Mouse (Mus musculus): Measurements from ENCODE around the gene Bri3. TPM values are rescaled to one million over a fixed set of nuclear protein-coding genes. Genes with fewer than 3 reads are reported as not detected.
"Not testable (repeated sequence)": the region's sequence is repeated elsewhere in the genome, so short reads cannot be mapped to it uniquely, and the experiment has no call there.

Bri3 gene
- total and polyA plus RNA-seq, 2 experiments from 2014 or later = 17.6 to 138 TPM

DNA sequence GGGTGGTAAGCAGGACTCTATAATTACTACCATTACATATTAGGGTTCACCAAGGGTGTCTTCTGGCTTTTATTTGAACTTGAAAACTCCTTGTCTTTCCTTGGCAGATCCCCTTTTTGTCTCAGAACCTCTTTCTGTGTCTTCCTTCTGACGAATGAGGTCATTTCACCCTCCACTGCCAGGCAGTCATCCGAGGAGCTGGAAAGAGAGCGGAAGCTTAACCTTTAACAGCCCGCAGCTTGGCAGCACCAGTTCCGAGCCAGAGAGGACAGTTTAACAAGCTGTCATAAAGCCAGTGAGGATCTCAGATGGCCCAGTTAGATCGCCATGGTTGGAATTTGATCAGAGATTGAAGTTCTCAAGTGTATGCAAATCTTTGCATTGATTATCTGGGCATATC, 116.1 kb downstream of the Bri3 start:
- Histone ChIP-seq H3K36me3 (ENCODE audit: insufficient read depth) (no peaks in the 10 kb centered on the region), H3K9ac (no peak overlapping the region), H3K27me3 (ENCODE audit: insufficient read depth, low read length) (peaks cover 26% of the 10 kb centered on the region), H3K27ac (ENCODE audit: low read depth, low read length) (no peak overlapping the region), H3K4me2 (ENCODE audit: low read depth) (no peak overlapping the region), H3K4me3 (ENCODE audit: low read depth, low read length) (no peak overlapping the region), H3K9me3 (ENCODE audit: low read length) (no peaks in the 10 kb centered on the region), H3K4me1 (ENCODE audit: insufficient read depth) (peaks cover 12% of the 10 kb centered on the region; the same call in 1 of the 2 replicates)
- no peak for ATAC-seq
- no peak for DNase-seq
- TF ChIP-seq CTCF (IDR thresholded peaks at IDR 0.05; ENCODE audit: low read depth) = no peak
- 56% methylated on average over 6 of the region's 6 CpGs for WGBS

DNA sequence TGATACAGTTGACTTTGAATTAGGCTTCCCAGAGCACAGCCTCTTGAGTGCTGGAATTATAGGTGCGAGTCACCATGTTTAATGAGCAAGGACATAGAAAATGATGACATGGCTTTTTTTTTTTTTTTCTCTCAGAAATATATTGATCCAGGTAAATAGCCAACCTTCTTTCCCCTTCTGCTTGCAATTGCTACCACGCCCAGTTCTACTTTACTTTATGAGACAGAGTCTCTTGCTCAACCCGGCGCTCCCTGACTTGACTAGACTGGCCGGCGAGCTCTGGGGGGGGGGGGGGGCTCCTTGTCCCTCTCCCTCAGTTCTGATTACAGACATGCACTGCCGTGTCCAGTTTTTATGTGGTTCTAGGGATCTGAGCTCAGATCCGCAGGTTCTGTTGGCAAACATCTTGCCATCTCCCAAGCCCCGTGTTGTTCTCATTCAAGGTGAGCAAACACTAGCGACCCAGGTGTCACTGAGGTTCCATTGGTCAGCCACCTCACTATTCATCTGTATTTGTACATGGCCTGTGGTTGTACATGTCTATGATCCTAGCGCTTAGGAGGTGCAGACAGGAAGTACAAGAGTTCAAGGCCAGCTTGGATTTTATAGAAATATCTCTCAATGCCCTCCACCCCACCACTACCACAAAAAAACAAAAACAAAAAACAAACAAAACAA, 120.6 kb downstream of the Bri3 start:
- ATAC-seq (no peak), DNase-seq (no peak)
- H3K9ac ChIP-seq = no peak overlapping the region
- H3K27ac ChIP-seq (ENCODE audit: low read depth, low read length) = no peak overlapping the region
- no peaks in the 10 kb centered on the region for H3K4me1 ChIP-seq (ENCODE audit: insufficient read depth)
- H3K27me3 ChIP-seq (ENCODE audit: insufficient read depth, low read length) = no peaks in the 10 kb centered on the region
- H3K4me2 ChIP-seq (ENCODE audit: low read depth) = no peak overlapping the region
- no peak for TF ChIP-seq CTCF (IDR thresholded peaks at IDR 0.05; ENCODE audit: low read depth)
- H3K36me3 ChIP-seq (ENCODE audit: insufficient read depth) = no peaks in the 10 kb centered on the region
- no peak overlapping the region for H3K4me3 ChIP-seq (ENCODE audit: low read depth, low read length)
- no peaks in the 10 kb centered on the region for H3K9me3 ChIP-seq (ENCODE audit: low read length)
- 93% methylated on average over 11 of the region's 11 CpGs for WGBS

DNA sequence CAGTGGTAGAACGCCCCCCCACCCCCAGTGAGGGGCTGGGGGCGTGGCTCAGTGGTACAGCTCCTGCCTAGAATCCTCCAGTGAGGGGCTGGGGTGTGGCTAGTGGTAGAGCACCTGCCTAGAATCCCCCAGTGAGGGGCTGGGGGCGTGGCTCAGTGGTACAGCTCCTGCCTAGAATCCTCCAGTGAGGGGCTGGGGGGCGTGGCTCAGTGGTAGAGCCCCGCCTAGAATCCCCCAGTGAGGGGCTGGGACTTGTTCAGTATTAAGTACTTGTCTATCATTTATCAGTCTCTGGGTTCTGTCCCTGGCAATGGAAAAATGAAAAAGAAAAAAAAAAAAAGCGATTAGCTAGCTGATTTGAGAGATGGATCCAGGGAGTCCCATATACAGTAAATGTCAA, 122.3 kb downstream of the Bri3 start:
- not testable (repeated sequence) for DNase-seq; H3K9me3 ChIP-seq (ENCODE audit: low read length); H3K4me2 ChIP-seq (ENCODE audit: low read depth); H3K4me1 ChIP-seq (ENCODE audit: insufficient read depth); H3K36me3 ChIP-seq (ENCODE audit: insufficient read depth); H3K9ac ChIP-seq; H3K27ac ChIP-seq (ENCODE audit: low read depth, low read length); H3K4me3 ChIP-seq (ENCODE audit: low read depth, low read length); H3K27me3 ChIP-seq (ENCODE audit: insufficient read depth, low read length); ATAC-seq
- WGBS = 73% methylated on average over 6 of the region's 6 CpGs

DNA sequence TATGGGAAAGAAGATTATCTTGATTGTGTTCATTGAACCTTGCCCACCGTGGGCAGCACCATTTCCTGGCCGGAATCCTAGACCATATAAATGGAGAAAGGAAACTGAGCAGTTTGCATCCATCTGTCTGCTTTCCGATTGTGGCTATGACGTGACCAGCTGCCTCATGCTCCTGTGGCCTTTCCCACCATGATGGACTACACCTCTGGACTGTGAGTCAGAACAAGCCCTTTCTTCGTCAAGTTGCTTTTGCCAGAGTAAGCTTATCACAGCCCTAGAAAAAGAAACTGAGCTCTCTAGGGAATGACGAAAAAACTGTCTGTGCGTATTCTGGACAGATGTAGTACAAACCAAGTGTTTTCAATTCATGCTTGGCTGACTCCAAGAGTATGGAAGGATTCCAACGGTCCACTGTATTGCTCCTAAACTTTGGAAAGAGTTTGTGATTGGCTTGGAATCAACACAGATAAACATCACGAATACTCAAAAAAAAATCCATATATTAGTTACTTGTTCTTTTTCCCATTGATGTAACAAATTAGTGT, 124.5 kb downstream of the Bri3 start:
- H3K9ac ChIP-seq = no peak overlapping the region
- H3K27ac ChIP-seq (ENCODE audit: low read depth, low read length) = no peak overlapping the region
- no peaks in the 10 kb centered on the region for H3K36me3 ChIP-seq (ENCODE audit: insufficient read depth)
- TF ChIP-seq CTCF (IDR thresholded peaks at IDR 0.05; ENCODE audit: low read depth) = no peak
- no peak for ATAC-seq
- H3K27me3 ChIP-seq (ENCODE audit: insufficient read depth, low read length) = no peaks in the 10 kb centered on the region
- no peak overlapping the region for H3K4me2 ChIP-seq (ENCODE audit: low read depth)
- DNase-seq = no peak
- no peak overlapping the region for H3K4me3 ChIP-seq (ENCODE audit: low read depth, low read length)
- H3K9me3 ChIP-seq (ENCODE audit: low read length) = no peaks in the 10 kb centered on the region
- WGBS = 84% methylated on average over 9 of the region's 9 CpGs
- no peaks in the 10 kb centered on the region for H3K4me1 ChIP-seq (ENCODE audit: insufficient read depth)

DNA sequence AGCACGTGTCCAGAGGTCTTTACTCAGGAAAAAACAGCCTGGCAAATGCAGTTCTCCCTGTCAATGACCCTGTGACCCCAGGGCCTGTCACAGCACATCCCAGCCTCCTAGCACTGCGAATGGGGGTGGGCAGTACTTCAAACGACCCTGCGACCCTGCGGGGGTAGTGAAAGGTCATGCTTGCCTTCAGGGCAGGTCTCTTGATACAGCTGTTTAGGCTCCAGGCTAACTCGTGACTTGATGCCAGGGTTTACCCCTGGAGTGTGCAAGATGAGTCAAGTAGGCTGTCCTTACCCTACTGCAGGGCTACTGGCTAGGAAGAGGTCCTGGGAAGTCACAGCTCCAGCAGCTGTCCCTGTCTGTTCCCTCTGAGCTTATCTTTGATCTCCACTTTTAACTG, 126.7 kb downstream of the Bri3 start:
- Histone ChIP-seq H3K27ac (ENCODE audit: low read depth, low read length) (no peak overlapping the region), H3K36me3 (ENCODE audit: insufficient read depth) (no peaks in the 10 kb centered on the region), H3K4me2 (ENCODE audit: low read depth) (no peak overlapping the region), H3K27me3 (ENCODE audit: insufficient read depth, low read length) (no peaks in the 10 kb centered on the region), H3K4me3 (ENCODE audit: low read depth, low read length) (no peak overlapping the region), H3K9ac (no peak overlapping the region), H3K9me3 (ENCODE audit: low read length) (no peaks in the 10 kb centered on the region), H3K4me1 (ENCODE audit: insufficient read depth) (no peaks in the 10 kb centered on the region)
- TF ChIP-seq CTCF (IDR thresholded peaks at IDR 0.05; ENCODE audit: low read depth) = no peak
- WGBS = 11% methylated on average over 6 of the region's 6 CpGs
- ATAC-seq = no peak
- DNase-seq = no peak

DNA sequence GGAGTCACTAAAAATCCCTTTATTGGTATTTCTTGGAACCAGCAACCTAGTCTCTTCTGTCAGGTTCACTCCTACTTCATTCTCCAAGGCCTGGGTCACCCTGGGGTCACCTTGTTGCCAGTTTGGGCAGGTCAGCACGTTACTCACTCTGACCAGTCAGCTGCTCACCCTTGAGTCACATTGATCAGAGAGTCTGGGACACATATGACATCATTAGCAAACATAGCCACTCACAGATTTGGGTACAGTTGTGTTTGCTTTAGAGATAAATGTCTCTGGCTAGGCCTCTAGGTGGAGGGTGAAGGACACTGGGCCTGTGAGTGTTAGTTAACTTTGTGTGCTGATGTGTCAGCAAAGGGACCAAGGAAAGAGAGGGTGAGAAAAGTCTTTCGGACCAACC, 127.9 kb downstream of the Bri3 start:
- 73% methylated on average over 2 of the region's 2 CpGs for WGBS
- DNase-seq = no peak
- H3K4me1 ChIP-seq (ENCODE audit: insufficient read depth) = no peaks in the 10 kb centered on the region
- no peak overlapping the region for H3K4me2 ChIP-seq (ENCODE audit: low read depth)
- no peak for TF ChIP-seq CTCF (IDR thresholded peaks at IDR 0.05; ENCODE audit: low read depth)
- no peak overlapping the region for H3K4me3 ChIP-seq (ENCODE audit: low read depth, low read length)
- no peak for ATAC-seq
- H3K36me3 ChIP-seq (ENCODE audit: insufficient read depth) = no peaks in the 10 kb centered on the region
- no peak overlapping the region for H3K27ac ChIP-seq (ENCODE audit: low read depth, low read length)
- no peaks in the 10 kb centered on the region for H3K9me3 ChIP-seq (ENCODE audit: low read length)
- no peaks in the 10 kb centered on the region for H3K27me3 ChIP-seq (ENCODE audit: insufficient read depth, low read length)
- no peak overlapping the region for H3K9ac ChIP-seq

DNA sequence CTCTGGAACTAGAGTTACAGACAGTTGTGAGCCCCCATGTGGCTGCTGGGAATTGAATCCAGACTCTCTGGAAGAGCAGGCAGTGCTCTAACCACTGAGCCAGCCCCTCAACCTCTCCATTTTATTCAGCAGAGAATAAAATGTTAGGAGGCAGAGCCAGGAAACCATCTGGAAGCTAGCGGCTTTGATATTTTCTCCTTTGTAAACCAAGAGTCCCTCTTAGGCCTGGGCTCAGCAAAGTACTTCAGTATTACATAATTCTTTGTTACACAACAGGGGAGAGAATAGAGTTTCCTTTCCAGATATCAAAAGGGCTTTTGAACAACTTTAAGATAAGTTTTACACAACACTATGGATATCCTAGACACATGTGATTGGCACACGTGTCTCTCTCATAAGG, 128.6 kb downstream of the Bri3 start:
- no peak for TF ChIP-seq CTCF (IDR thresholded peaks at IDR 0.05; ENCODE audit: low read depth)
- no peaks in the 10 kb centered on the region for H3K4me1 ChIP-seq (ENCODE audit: insufficient read depth)
- no peaks in the 10 kb centered on the region for H3K27me3 ChIP-seq (ENCODE audit: insufficient read depth, low read length)
- H3K36me3 ChIP-seq (ENCODE audit: insufficient read depth) = no peaks in the 10 kb centered on the region
- WGBS = 78% methylated on average over 2 of the region's 2 CpGs
- no peak overlapping the region for H3K9ac ChIP-seq
- DNase-seq (no peak), ATAC-seq (no peak)
- no peak overlapping the region for H3K27ac ChIP-seq (ENCODE audit: low read depth, low read length)
- H3K4me3 ChIP-seq (ENCODE audit: low read depth, low read length) = no peak overlapping the region
- H3K4me2 ChIP-seq (ENCODE audit: low read depth) = no peak overlapping the region
- no peaks in the 10 kb centered on the region for H3K9me3 ChIP-seq (ENCODE audit: low read length)
